Mouse (Mus musculus) R1 (cell line): ENCODE measurements at regions not wholly inside any gene's neighbourhood (a gene's known extent, or its start where the extent isn't known, plus 50 kb on each side); places are given as distances from the start of the nearest gene placed in this dataset.
"Not testable (repeated sequence)": the region's sequence is repeated elsewhere in the genome, so short reads cannot be mapped to it uniquely, and the experiment has no call there.

Experiments
- DNase-seq: peaks from one replicate; pipeline ENCODE4 v3.0.0-alpha.2; 2018; ENCODE audit warnings: low read depth, low spot score

DNA sequence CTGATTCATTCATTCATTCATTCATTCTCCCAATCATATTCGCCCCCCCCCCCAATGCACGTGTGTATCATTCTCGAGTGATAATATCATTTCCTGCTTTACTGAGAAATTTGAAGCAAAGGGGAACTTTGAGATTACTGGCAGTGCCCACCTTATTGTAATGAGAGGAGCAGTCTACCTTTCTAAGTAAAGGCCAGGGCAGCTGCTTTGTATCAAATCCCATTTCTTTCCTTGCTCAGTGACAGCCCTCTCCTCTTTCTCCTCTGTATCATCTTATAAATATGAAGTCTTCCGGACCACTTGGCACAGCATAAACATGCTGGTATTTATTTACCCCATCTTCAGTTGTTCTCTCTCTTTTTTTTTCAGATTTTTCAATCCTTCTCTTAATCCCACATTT, 139.1 kb upstream of the Tacstd2 start:
- DNase-seq: not testable (repeated sequence)

DNA sequence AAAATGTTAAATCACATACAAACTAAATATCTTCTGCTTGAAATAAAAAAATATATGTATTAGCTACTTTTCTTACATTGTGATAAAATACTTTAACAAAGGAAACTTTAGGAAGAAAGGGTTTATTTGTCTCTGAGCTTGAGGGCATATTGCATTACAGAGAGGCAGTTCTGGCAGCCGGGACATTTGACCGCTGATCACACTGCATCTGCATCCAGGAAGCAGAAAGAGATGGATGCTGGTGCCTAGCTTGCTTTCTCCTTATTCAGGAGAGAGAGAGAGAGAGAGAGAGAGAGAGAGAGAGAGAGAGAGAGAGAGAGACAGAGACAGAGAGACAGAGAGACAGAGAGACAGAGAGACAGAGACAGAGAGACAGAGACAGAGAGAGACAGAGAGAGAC, 137.7 kb upstream of the Tacstd2 start:
- DNase-seq: not testable (repeated sequence)

DNA sequence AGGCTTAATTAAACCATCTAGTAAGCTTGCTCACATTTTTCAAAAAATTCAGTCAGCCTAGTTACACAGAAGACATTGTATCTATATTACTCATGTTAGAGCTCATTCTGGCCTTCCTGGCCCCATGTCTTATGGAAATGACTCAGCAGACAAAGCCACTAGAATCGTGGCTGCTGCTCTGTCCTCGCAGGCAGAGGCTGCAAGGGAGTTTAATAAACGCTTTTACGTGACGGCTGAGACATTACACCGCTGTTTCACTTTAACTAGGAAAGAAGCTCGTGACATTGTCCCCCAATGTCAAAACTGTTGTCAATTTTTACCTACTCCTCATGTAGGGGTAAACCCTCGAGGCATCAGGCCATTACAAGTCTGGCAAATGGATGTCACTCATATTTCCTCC, 132.5 kb upstream of the Tacstd2 start:
- not testable (repeated sequence) for DNase-seq

DNA sequence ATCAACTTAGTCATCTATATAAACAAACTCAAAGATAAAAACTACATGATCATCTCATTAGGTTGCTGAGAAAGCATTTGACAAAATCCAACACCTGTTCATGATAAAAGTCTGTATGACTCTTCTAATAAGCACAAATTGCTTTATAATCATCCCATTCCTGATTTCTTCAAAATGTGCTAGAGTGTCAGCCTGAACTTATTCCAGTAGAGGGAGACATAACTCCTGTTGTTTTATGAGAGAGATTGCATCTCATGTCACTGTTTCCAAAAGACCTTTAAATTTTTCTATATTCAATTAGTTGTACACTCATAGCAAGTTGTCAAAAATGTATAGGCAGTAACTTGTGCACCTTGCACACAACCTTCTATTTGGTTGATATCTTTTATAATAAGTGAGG, 96.0 kb upstream of the Tacstd2 start:
- peak; percentile 35 for DNase-seq

DNA sequence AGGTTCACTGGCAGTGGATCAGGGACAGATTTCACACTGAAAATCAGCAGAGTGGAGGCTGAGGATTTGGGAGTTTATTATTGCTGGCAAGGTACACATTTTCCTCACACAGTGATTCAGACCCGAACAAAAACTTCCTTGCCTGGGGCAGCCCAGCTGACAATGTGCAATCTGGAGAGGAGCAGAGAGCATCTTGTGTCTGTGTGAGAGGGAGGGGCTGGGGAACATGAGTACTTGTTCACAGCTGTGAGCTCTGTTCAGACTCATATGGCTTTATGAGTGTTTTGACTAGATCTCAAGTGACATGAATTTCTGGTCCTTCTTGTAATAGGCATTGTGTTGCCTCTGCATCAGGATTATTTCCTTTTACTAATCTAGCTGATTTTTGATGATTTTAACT, 74.8 kb upstream of the Tacstd2 start:
- no peak for DNase-seq

DNA sequence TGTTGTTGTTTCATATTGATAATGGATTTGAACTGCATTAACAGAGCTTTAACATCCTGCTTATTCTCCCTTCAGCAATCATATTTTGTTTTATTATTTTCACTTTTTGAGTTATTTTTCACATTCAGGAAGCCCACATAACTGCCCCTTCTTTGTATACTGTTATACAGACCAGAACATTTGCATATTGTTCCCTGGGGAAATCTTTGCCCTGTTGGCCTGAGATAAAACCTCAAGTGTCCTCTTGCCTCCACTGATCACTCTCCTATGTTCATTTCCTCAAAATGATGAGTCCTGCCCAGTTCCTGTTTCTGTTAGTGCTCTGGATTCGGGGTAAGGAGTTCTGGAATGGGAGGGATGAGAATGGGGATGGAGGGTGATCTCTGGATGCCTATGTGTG, 73.9 kb upstream of the Tacstd2 start:
- not testable (repeated sequence) for DNase-seq
